Mouse (Mus musculus) brain, embryonic 14.5 days (tissue): ENCODE results near the gene Lamtor4.

Experiments used
- CTCF ChIP-seq: fragments of 200-500 bp; IDR thresholded peaks from 2 replicates; pipeline ENCODE4 v1.5.1; 2012; ENCODE audit warnings: inconsistent platforms, mild to moderate bottlenecking, moderate library complexity, borderline replicate concordance; ENCODE audit not compliant: insufficient read depth, insufficient read length; ENCODE audit errors: extremely low read depth
- POLR2A ChIP-seq: fragments of 200-500 bp; IDR thresholded peaks from 2 replicates; pipeline ENCODE4 v1.6.1; 2012; ENCODE audit warnings: mild to moderate bottlenecking, inconsistent platforms, borderline replicate concordance; ENCODE audit not compliant: poor library complexity, insufficient read depth, insufficient read length, severe bottlenecking; ENCODE audit errors: extremely low read depth

GRCm38 (mm10) chr5:138262001-138262400 lies 6.7 kb downstream of the Lamtor4 start:
- TF ChIP-seq CTCF (no peak), POLR2A (no peak)
